Mouse (Mus musculus) ES-E14 (cell line): Measurements from ENCODE around the gene 5730596B20Rik. TPM values are rescaled to one million over a fixed set of nuclear protein-coding genes. Genes with fewer than 3 reads are reported as not detected.

ENCODE experiments used
- DNase-seq: peaks from one replicate; pipeline ENCODE4 v3.0.0-alpha.2; 2013; ENCODE audit warnings: low read depth, low spot score
- H3K27ac ChIP-seq: 2 replicates; pipeline ENCODE4 v1.5.1; 2012; ENCODE audit warnings: low read depth, mild to moderate bottlenecking, low read length, moderate library complexity, mixed read lengths; ENCODE audit not compliant: poor library complexity, insufficient read depth, severe bottlenecking
- H3K36me3 ChIP-seq: 2 replicates; pipeline ENCODE4 v1.6.1; 2012; ENCODE audit warnings: mild to moderate bottlenecking, low read length, moderate library complexity, mixed read lengths; ENCODE audit not compliant: control insufficient read depth, poor library complexity, insufficient read depth, severe bottlenecking
- H3K4me1 ChIP-seq, 2 experiments: fragments of 150-350 bp in 1 of 2; sonication (generic) in 1 of 2; 2 replicates each; pipeline ENCODE4 v1.6.1; 2012; ENCODE audit warnings: low read length in 2 of 2, mild to moderate bottlenecking in 1 of 2, mixed read lengths in 1 of 2; ENCODE audit not compliant: control insufficient read depth in 2 of 2, insufficient read depth in 2 of 2, poor library complexity in 1 of 2
- H3K4me3 ChIP-seq, 2 experiments: fragments of 150-350 bp in 1 of 2; sonication (generic) in 1 of 2; 2 replicates each; pipeline ENCODE4 v1.5.1; 2012; ENCODE audit warnings: low read length in 2 of 2, low read depth in 1 of 2, mild to moderate bottlenecking in 1 of 2, mixed read lengths in 1 of 2; ENCODE audit not compliant: insufficient read depth in 1 of 2, poor library complexity in 1 of 2, severe bottlenecking in 1 of 2
- H3K9ac ChIP-seq: 2 replicates; pipeline ENCODE4 v1.6.1; 2012; ENCODE audit warnings: low read depth, mild to moderate bottlenecking, low read length, mixed read lengths; ENCODE audit not compliant: poor library complexity, insufficient read depth, severe bottlenecking
- H3K9me3 ChIP-seq: fragments of 150-350 bp; sonication (generic); 2 replicates; pipeline ENCODE4 v1.6.1; 2012; ENCODE audit warnings: low read depth, mild to moderate bottlenecking, low read length; ENCODE audit not compliant: control insufficient read depth, insufficient read depth
- CHD2 ChIP-seq: IDR thresholded peaks from 2 replicates; pipeline ENCODE4 v1.6.1; 2014; ENCODE audit warnings: mild to moderate bottlenecking, low read depth, low read length, inconsistent platforms
- HCFC1 ChIP-seq: IDR thresholded peaks from 2 replicates; pipeline ENCODE4 v1.6.1; 2012; ENCODE audit warnings: low read length, inconsistent platforms, borderline replicate concordance; ENCODE audit not compliant: insufficient read depth
- MAFK ChIP-seq: IDR thresholded peaks from 2 replicates; pipeline ENCODE4 v1.6.1; 2014; ENCODE audit warnings: mild to moderate bottlenecking, low read depth, low read length, inconsistent platforms; ENCODE audit not compliant: insufficient read depth
- ZC3H11A ChIP-seq: IDR thresholded peaks from 2 replicates; pipeline ENCODE4 v1.6.1; 2012; ENCODE audit warnings: low read depth, mild to moderate bottlenecking, inconsistent platforms, low read length, borderline replicate concordance
- ZNF384 ChIP-seq: IDR thresholded peaks from 2 replicates; pipeline ENCODE4 v1.6.1; 2012; ENCODE audit warnings: low read depth, low read length, inconsistent platforms
- in situ Hi-C, 2 experiments: fragments of 600-800 bp; cut with MboI; formaldehyde crosslinking; loops; one replicate each; pipeline ENCODE4 v1.15.1; 2025; ENCODE audit warnings: low sequenced_read_pairs in 2 of 2, inconsistent platforms in 1 of 2; ENCODE audit not compliant: unreplicated experiment in 2 of 2
- total RNA-seq: library from RNA; depleted of rRNA; stranded (reverse); fragments of 300-350 nt; gene quantifications from 2 replicates; pipeline ENCODE4 v1.2.3, GENCODE M21; 2012

The 5730596B20Rik gene
- total RNA-seq, 1 experiment: 0.18 TPM

DNA sequence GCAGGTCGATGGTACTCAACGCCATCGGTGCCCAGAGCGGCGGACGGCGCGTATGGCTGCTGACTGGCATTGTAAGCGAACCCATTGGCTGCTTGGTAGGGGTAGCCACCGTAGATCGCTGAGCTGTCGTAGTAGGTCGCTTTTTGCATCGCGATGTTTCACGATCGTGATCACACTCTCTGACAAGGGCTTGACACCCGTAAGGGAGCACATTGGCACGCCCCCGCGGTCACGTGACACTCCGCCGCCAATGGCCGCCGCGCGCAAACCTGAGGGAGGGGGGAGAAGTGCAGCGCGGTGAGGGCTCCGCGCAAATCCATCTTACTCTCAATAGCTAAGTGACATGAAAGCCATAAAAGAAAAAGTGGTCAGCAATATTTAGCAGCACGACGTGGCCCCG lies 4.8 kb upstream of the 5730596B20Rik start:
- Histone ChIP-seq H3K4me3 (peak overlapping the region; percentile 58 to 61), H3K36me3 (no peaks in the 10 kb centered on the region), H3K27ac (no peak overlapping the region), H3K9ac (peak overlapping the region; percentile 50; the same call in 1 of the 2 replicates), H3K9me3 (no peaks in the 10 kb centered on the region), H3K4me1 (peaks cover 2 to 3% of the 10 kb centered on the region in 2 experiments; a peak in 1 of 4 replicates)
- in situ Hi-C loops: loop anchor here in 1 of 2 experiments (10.0 kb wide), 1 partner anchor 142 kb away; the partner anchor contains the start of gene Evx1
- no peak for TF ChIP-seq MAFK
- peak; percentile 63; the same call in 1 of the 2 replicates for TF ChIP-seq CHD2
- peak; percentile 93 for DNase-seq

DNA sequence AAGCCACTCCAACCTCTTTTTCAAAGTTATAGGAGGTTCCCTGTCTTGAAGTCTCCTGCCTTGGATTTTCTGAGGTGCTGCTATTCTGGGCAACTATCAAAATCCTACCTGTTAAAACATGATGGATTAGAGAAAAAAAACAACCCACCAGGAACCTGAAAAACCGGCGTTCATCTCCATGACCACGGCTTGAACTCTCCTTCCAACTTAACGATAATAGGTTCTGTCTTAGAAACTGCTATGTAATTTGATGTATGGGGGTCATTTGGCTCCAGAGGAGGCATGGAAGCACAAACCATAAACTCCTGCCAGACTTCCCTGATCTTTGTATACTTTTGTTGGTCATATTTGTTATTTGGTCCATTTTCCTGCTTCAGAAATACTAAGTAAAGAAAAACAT lies 3.6 kb upstream of the 5730596B20Rik start:
- H3K27ac ChIP-seq: no peak overlapping the region
- DNase-seq: no peak
- H3K9ac ChIP-seq: no peak overlapping the region
- no peaks in the 10 kb centered on the region for H3K36me3 ChIP-seq
- no peak overlapping the region for H3K4me3 ChIP-seq
- in situ Hi-C loops: loop anchor here in 1 of 2 experiments (10.0 kb wide), 1 partner anchor 141 kb away; the partner anchor contains the start of gene Evx1
- no peaks in the 10 kb centered on the region for H3K9me3 ChIP-seq
- peaks cover 2 to 3% of the 10 kb centered on the region in 2 experiments; a peak in 1 of 4 replicates for H3K4me1 ChIP-seq
- TF ChIP-seq ZNF384 (no peak), CHD2 (no peak), ZC3H11A (no peak), MAFK (no peak), HCFC1 (no peak)

DNA sequence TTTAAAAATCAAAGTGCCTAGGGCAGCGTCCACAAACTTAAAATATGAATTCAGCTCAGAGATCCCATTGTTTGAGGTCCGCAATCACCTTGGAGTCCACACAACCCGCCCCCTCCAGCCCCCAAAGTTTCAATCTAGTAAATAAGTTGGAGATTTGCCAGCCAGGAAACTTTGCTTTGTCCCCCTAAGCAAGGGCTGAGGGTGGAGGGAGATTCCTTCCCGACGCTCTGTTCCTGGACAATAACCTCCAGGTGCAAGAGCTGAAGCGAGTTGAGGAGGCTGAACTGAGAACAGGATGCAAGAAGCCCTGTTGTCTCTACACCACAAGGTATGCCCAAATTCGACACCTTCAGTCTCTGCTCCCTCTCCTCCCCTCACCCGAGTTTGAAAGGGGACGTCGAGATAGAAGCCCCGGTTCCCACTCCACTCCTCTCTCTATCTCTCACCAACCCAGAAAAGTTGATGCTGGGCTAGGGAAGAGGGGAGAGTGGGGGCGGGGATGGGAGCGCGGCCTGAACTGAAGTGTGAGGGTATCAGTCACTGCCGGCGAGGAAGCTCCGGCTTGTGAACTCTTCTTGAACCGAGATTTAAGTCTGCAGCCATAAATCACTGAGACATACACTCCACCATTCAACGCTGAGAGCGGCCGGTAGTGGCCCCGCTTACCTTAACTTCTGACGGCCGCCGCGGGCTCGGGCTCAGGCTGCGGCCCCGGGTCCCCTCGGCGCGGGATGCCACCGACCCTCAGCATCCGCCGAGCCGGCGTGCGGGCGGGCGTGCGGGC lies 2.1 kb upstream of the 5730596B20Rik start:
- DNase-seq: no peak
- Histone ChIP-seq H3K27ac (no peak overlapping the region), H3K9me3 (no peaks in the 10 kb centered on the region), H3K9ac (0 out of 2 replicates have a peak overlapping the region, but pooled peaks have one; percentile 13), H3K4me3 (peak overlapping the region; percentile 19 to 62; a peak in 3 of 4 replicates), H3K36me3 (no peaks in the 10 kb centered on the region), H3K4me1 (peaks cover 0 to 2% of the 10 kb centered on the region in 2 experiments; a peak in 2 of 4 replicates)
- TF ChIP-seq HCFC1: no peak
- TF ChIP-seq MAFK: no peak
- no peak for TF ChIP-seq CHD2
- no peak for TF ChIP-seq ZNF384
- TF ChIP-seq ZC3H11A: no peak
- in situ Hi-C loops: loop anchor here in 1 of 2 experiments (10.0 kb wide), 1 partner anchor 140 kb away; the partner anchor contains the start of gene Evx1

DNA sequence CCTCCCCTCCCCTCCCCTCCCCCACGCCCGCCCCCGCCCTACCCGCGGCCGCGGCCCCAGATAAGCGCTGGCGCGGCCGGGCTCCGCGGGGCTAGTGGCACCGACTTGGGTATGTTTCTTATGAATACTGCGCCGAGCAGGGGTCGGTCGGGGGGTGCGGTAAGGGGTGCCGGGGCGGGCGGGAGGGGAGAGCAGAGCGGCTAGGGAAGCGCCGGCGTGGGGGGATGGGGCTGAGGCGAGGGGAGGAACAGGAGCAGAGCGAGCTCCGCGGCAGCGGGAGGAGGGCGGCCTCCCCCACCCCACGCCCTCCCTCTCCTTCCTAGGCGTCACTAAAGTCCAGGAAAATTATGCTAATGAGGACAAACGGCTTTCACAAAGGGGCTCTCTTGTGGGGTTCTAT lies 1.4 kb upstream of the 5730596B20Rik start:
- no peak for DNase-seq
- Histone ChIP-seq H3K9ac (no peak overlapping the region), H3K4me1 (peaks cover 0 to 2% of the 10 kb centered on the region in 2 experiments; a peak in 2 of 4 replicates), H3K27ac (no peak overlapping the region), H3K36me3 (no peaks in the 10 kb centered on the region), H3K9me3 (no peaks in the 10 kb centered on the region), H3K4me3 (peak overlapping the region in 1 of 2 experiments; percentile 62; a peak in 2 of 4 replicates)
- in situ Hi-C loops: loop anchor here in 1 of 2 experiments (10.0 kb wide), 1 partner anchor 139 kb away; the partner anchor contains the start of gene Evx1
- no peak for TF ChIP-seq ZC3H11A
- no peak for TF ChIP-seq HCFC1
- TF ChIP-seq ZNF384: no peak
- TF ChIP-seq CHD2: no peak
- no peak for TF ChIP-seq MAFK
